Mouse (Mus musculus) kidney, adult 9 months (tissue): ENCODE results near the gene Gm3542.
"Not testable (repeated sequence)": the region's sequence is repeated elsewhere in the genome, so short reads cannot be mapped to it uniquely, and the experiment has no call there.

Source experiments
- DNase-seq: peaks from one replicate; pipeline ENCODE4 v3.0.0; 2022

Gm3542 gene

DNA sequence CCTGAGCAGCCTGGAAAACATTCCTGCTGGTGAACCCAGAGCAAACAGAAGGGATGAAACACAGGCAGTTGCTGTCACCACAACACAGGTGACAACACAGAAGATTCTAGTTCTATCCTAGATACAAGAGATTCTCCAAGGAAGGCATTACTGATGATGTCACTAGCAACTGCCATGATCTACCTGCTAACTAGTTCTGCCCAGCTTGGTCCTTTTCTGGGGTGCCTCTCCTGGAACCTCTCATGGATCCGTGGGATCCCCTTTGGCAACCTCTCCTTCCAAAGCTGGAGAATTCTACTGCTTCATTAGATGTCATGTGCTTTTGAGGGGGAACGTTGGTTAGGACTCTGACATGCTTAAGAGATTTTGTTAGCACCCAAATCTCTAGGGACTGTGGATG lies at the start of gene Gm3542:
Gene Gm3542, minus strand, starts transcription at position 101 of the 400 bp plus-strand sequence.
- not testable (repeated sequence) for DNase-seq
